Mouse (Mus musculus) CH12.LX (cell line): Measurements from ENCODE around the gene Il2rb. TPM values are rescaled to one million over a fixed set of nuclear protein-coding genes. Genes with fewer than 3 reads are reported as not detected.

Experiments used
- DNase-seq: peaks from one replicate; pipeline ENCODE4 v3.0.0-alpha.2; 2013; ENCODE audit errors: extremely low read depth
- H3K27ac ChIP-seq: 2 replicates; pipeline ENCODE4 v1.5.1; 2012; ENCODE audit warnings: low read depth, mild to moderate bottlenecking, control low read depth, moderate library complexity; ENCODE audit not compliant: insufficient read depth
- H3K27me3 ChIP-seq: replicated peaks from 2 replicates; pipeline ENCODE3; 2012; ENCODE audit warnings: inconsistent platforms
- H3K36me3 ChIP-seq, 2 experiments: replicated peaks in 1 of 2; 2 replicates each; pipeline versions ENCODE3 to v1.6.1; 2012; ENCODE audit warnings: inconsistent platforms in 1 of 2, low read length in 1 of 2, mild to moderate bottlenecking in 1 of 2, mixed read lengths in 1 of 2, moderate library complexity in 1 of 2; ENCODE audit not compliant: control insufficient read depth in 1 of 2, insufficient read depth in 1 of 2
- H3K4me1 ChIP-seq, 2 experiments: 2 replicates each; pipeline ENCODE4 v1.6.1; 2012; ENCODE audit warnings: inconsistent platforms in 1 of 2, moderate library complexity in 1 of 2; ENCODE audit not compliant: insufficient read depth in 2 of 2, control insufficient read depth in 1 of 2
- H3K4me2 ChIP-seq: 2 replicates; pipeline ENCODE4 v1.6.1; 2012; ENCODE audit warnings: low read depth, mild to moderate bottlenecking, control low read depth; ENCODE audit not compliant: poor library complexity, insufficient read depth, severe bottlenecking
- H3K4me3 ChIP-seq, 3 experiments: fragments of 150-350 bp in 1 of 3; sonication (generic) in 1 of 3; replicated peaks in 1 of 3; 2 replicates each; pipeline versions ENCODE3 to v1.5.1; 2011 to 2012; ENCODE audit warnings: low read depth in 2 of 3, low read length in 2 of 3, mild to moderate bottlenecking in 2 of 3, moderate library complexity in 2 of 3, control low read depth in 1 of 3, improper control_type of control experiment in 1 of 3, inconsistent platforms in 1 of 3, mixed read lengths in 1 of 3; ENCODE audit not compliant: poor library complexity in 1 of 3
- H3K79me2 ChIP-seq: replicated peaks from 2 replicates; pipeline ENCODE4 v1.6.1; 2012; ENCODE audit warnings: mild to moderate bottlenecking, moderate library complexity; ENCODE audit not compliant: control insufficient read depth, poor library complexity, insufficient read depth, severe bottlenecking; ENCODE audit errors: extremely low read depth
- H3K9ac ChIP-seq: 2 replicates; pipeline ENCODE4 v1.6.1; 2012; ENCODE audit warnings: low read depth, mild to moderate bottlenecking, control low read depth, moderate library complexity; ENCODE audit not compliant: insufficient read depth
- H3K9me3 ChIP-seq: replicated peaks from 2 replicates; pipeline ENCODE3; 2012; ENCODE audit warnings: low read length, inconsistent platforms, mixed read lengths
- CTCF ChIP-seq, 2 experiments: IDR thresholded peaks in 1 of 2; conservative IDR thresholded peaks in 1 of 2; 2 replicates each; pipeline ENCODE4 v1.5.1; 2011 to 2012; ENCODE audit warnings: low read depth in 2 of 2, low read length in 2 of 2, improper control_type of control experiment in 1 of 2, inconsistent platforms in 1 of 2, mild to moderate bottlenecking in 1 of 2, moderate library complexity in 1 of 2
- E2F4 ChIP-seq: IDR thresholded peaks from 2 replicates; pipeline ENCODE4 v1.6.1; 2011; ENCODE audit warnings: low read depth, low read length, improper control_type of control experiment; ENCODE audit not compliant: insufficient replicate concordance
- JUN ChIP-seq: IDR thresholded peaks from 2 replicates; pipeline ENCODE4 v1.6.1; 2011; ENCODE audit warnings: low read depth, mild to moderate bottlenecking, low read length, improper control_type of control experiment, moderate library complexity; ENCODE audit not compliant: insufficient read depth
- KAT2A ChIP-seq: IDR thresholded peaks from 2 replicates; pipeline ENCODE4 v1.6.1; 2012; ENCODE audit warnings: low read length, improper control_type of control experiment, inconsistent platforms; ENCODE audit not compliant: insufficient replicate concordance
- MEF2A ChIP-seq: IDR thresholded peaks from 2 replicates; pipeline ENCODE4 v1.6.1; 2014; ENCODE audit warnings: low read depth, mild to moderate bottlenecking, inconsistent platforms, low read length, improper control_type of control experiment, borderline replicate concordance
- NELFE ChIP-seq: IDR thresholded peaks from 2 replicates; pipeline ENCODE4 v1.6.1; 2011; ENCODE audit warnings: low read depth, low read length, improper control_type of control experiment
- NRF1 ChIP-seq: IDR thresholded peaks from 2 replicates; pipeline ENCODE4 v1.6.1; 2014; ENCODE audit warnings: low read depth, mild to moderate bottlenecking, inconsistent platforms, low read length, improper control_type of control experiment, moderate library complexity
- PAX5 ChIP-seq: IDR thresholded peaks from 2 replicates; pipeline ENCODE4 v1.6.1; 2012; ENCODE audit warnings: low read length, inconsistent platforms, mixed read lengths
- RAD21 ChIP-seq: IDR thresholded peaks from 2 replicates; pipeline ENCODE4 v1.6.1; 2011; ENCODE audit warnings: low read depth, mild to moderate bottlenecking, low read length, improper control_type of control experiment, moderate library complexity
- SMC3 ChIP-seq: IDR thresholded peaks from 2 replicates; pipeline ENCODE4 v1.6.1; 2011; ENCODE audit warnings: low read depth, low read length, improper control_type of control experiment
- USF1 ChIP-seq: IDR thresholded peaks from 2 replicates; pipeline ENCODE4 v1.6.1; 2014; ENCODE audit warnings: low read depth, mild to moderate bottlenecking, inconsistent platforms, low read length, improper control_type of control experiment
- ZC3H11A ChIP-seq: IDR thresholded peaks from 2 replicates; pipeline ENCODE4 v1.6.1; 2012; ENCODE audit warnings: low read depth, mild to moderate bottlenecking, inconsistent platforms, low read length, improper control_type of control experiment
- dilution Hi-C: fragments of 300-500 bp; cut with MboI; formaldehyde crosslinking; loops from 2 replicates; pipeline ENCODE4 v1.14.3; 2020; ENCODE audit warnings: low sequenced_read_pairs; ENCODE audit not compliant: extremely low pct_unique_long_range_greater_than_20kb, extremely low pct_ligation_motif_present
- in situ Hi-C: fragments of 300-500 bp; cut with MboI; formaldehyde crosslinking; loops from 3 replicates; pipeline ENCODE4 v1.14.3; 2019; ENCODE audit warnings: low sequenced_read_pairs, low pct_ligation_motif_present, low pct_unique_long_range_greater_than_20kb, mixed read lengths
- polyA plus RNA-seq: library from polyadenylated mRNA; unstranded; fragments of >175 nt; gene quantifications from 2 replicates; pipeline ENCODE4 v1.2.1, GENCODE M21; 2012; ENCODE audit warnings: low read depth; ENCODE audit not compliant: insufficient read length
- total RNA-seq, 2 experiments: library from RNA; depleted of rRNA; stranded (reverse); fragments of 300-350 nt in 1 of 2; fragments of >200 nt in 1 of 2; gene quantifications; 2 replicates each; pipeline ENCODE4 v1.2.3; 2012 to 2014

Il2rb gene
- total and polyA plus RNA-seq, 3 experiments = 31.2 to 60.0 (median 32.1) TPM

DNA sequence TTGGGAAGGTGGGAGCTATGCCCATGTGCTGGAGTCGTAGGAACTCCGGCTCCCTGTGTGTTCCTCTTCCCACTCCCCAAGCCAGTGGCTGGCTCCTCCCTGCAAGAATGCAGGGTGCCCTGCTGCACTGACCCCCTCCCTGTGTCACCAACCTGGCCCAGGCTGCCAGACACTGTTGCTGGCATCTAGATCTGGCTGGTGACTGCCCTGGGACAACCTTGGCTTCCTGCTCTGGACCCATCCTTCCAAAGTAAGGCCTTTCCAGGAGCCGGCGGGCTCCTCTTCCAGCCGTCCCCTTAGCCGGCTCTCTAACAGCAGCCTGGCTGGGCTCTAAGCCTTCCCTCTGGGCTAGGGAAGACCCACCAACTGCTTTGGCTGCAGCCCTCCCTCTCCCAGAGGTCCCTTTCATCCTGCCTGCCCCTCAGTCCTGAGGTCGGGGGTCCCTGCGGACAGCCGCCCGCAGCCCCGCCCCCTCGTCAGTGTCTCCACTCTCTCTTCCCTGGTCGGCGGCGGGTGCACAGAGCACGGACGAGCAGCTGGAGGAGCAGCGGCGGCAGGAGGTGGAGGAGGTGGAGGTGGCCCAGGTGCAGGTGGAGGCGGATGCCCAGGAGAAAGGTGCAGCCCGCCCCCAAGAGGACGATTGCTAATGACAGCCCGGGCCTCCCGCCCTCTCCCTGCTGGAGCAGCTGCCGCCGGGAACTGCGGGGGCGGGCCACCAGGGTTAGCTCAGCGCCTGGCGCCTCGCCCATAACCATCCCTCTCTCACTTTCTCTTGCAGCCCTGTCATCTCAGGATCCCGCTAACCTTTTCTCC is 58.5 kb downstream of the Il2rb start:
- H3K9me3 ChIP-seq = no peaks in the 10 kb centered on the region
- H3K27me3 ChIP-seq = peaks cover 59% of the 10 kb centered on the region
- peak overlapping the region in 1 of 3 experiments; percentile 6 for H3K4me3 ChIP-seq
- DNase-seq = no peak
- dilution Hi-C loops = no loop called here
- TF ChIP-seq NRF1 (no peak), JUN (no peak), USF1 (no peak), KAT2A (no peak), PAX5 (no peak)
- peak overlapping the region; percentile 42; the same call in 1 of the 2 replicates for H3K4me2 ChIP-seq
- H3K27ac ChIP-seq = no peak overlapping the region
- no peaks in the 10 kb centered on the region for H3K36me3 ChIP-seq
- H3K4me1 ChIP-seq = peaks cover 18 to 48% of the 10 kb centered on the region in 2 experiments
- in situ Hi-C loops = loop anchor here (25.0 kb wide), 1 partner anchor 301 kb away; no protein-coding TSS in a partner anchor
- no peak overlapping the region for H3K9ac ChIP-seq
- no peaks in the 10 kb centered on the region for H3K79me2 ChIP-seq

DNA sequence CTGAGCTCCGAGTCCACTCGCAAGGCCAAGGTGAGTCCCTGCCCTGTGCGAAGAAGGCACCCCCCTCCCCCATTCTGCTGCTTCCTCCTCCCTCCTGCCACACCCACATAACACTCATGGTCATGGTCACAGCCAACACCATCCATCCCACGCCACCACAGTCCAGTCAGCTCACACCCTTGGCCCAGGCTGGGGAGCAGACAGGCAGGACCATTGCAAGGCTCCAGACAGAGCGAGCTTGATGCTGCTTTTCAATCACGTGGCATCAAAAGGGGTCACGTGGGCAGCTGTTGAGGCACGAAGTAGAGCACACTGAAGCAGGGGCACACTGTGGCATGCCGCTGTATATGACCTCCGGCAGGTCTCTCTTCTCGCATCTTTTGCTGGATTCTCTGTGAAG is 59.4 kb downstream of the Il2rb start:
- H3K4me2 ChIP-seq = no peak overlapping the region
- H3K4me3 ChIP-seq = no peak overlapping the region
- in situ Hi-C loops = loop anchor here (25.0 kb wide), 1 partner anchor 302 kb away; no protein-coding TSS in a partner anchor
- H3K79me2 ChIP-seq = no peaks in the 10 kb centered on the region
- H3K4me1 ChIP-seq = peaks cover 20 to 48% of the 10 kb centered on the region in 2 experiments
- dilution Hi-C loops = no loop called here
- DNase-seq = no peak
- no peaks in the 10 kb centered on the region for H3K36me3 ChIP-seq
- no peak overlapping the region for H3K27ac ChIP-seq
- no peaks in the 10 kb centered on the region for H3K9me3 ChIP-seq
- peaks cover 54% of the 10 kb centered on the region for H3K27me3 ChIP-seq
- TF ChIP-seq E2F4 (no peak), USF1 (0 out of 2 replicates have a peak, but pooled peaks have one; percentile 9)
- H3K9ac ChIP-seq = no peak overlapping the region

DNA sequence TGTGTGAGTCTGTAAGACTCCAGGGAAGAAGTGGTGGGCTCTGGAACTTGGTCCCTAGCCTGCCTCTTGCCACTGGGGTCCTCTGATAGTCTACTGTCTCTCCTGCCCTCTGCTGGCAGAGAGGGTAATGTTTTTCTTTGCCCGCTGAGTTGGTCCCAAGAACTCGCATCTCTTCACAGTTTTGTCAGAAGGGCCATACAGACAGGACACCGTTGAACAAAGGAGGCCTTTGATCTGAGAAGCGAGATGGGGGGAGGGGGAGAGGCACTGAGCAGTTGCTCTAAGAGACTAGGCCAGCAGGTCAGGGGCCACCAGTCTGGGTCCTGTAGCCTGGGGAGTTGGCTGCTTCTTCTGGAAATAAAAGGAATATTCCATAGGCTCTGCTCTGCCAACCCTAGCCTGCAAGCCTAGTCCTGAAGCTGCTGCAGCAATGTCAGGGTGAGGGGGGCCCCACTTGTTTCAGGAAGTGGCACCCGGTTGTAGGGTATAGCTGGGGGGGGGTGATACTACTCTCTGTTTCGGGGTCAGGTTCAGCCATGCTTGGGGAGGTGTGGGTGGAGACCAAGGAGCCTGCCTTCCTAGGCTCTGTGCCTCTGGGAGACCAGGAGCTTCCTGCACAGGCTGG is 60.1 kb downstream of the Il2rb start:
- H3K79me2 ChIP-seq = no peaks in the 10 kb centered on the region
- H3K36me3 ChIP-seq = no peaks in the 10 kb centered on the region
- peaks cover 21 to 48% of the 10 kb centered on the region in 2 experiments for H3K4me1 ChIP-seq
- no peak overlapping the region for H3K4me2 ChIP-seq
- dilution Hi-C loops (no loop called here), in situ Hi-C loops (loop anchor here (25.0 kb wide), 1 partner anchor 302 kb away; no protein-coding TSS in a partner anchor)
- no peak overlapping the region for H3K9ac ChIP-seq
- peak; percentile 47 for DNase-seq
- no peak overlapping the region for H3K4me3 ChIP-seq
- peaks cover 54% of the 10 kb centered on the region for H3K27me3 ChIP-seq
- no peak for TF ChIP-seq ZC3H11A
- TF ChIP-seq NELFE = no peak
- no peak for TF ChIP-seq E2F4
- peak; percentile 57 for TF ChIP-seq RAD21
- TF ChIP-seq SMC3 = peak; percentile 62
- TF ChIP-seq MEF2A = no peak
- TF ChIP-seq CTCF (conservative IDR thresholded peaks at IDR 0.05 in 1 of 2, IDR thresholded peaks at IDR 0.05 in 1 of 2; ENCODE audit: low read depth in 2 of 2, low read length in 2 of 2) = peak; percentile 59 to 73
- H3K27ac ChIP-seq = no peak overlapping the region
- H3K9me3 ChIP-seq = no peaks in the 10 kb centered on the region
